Mouse (Mus musculus) lung, postnatal 0 days (tissue): ENCODE data around the gene Cacna1g.

Experiments used
- CTCF ChIP-seq: IDR thresholded peaks from 2 replicates; pipeline ENCODE4 v1.5.1; 2016; ENCODE audit warnings: antibody characterized with exemption, mild to moderate bottlenecking
- EP300 ChIP-seq: IDR thresholded peaks from 2 replicates; pipeline ENCODE4 v1.6.1; 2016; ENCODE audit warnings: antibody characterized with exemption, mild to moderate bottlenecking, control low read depth

DNA sequence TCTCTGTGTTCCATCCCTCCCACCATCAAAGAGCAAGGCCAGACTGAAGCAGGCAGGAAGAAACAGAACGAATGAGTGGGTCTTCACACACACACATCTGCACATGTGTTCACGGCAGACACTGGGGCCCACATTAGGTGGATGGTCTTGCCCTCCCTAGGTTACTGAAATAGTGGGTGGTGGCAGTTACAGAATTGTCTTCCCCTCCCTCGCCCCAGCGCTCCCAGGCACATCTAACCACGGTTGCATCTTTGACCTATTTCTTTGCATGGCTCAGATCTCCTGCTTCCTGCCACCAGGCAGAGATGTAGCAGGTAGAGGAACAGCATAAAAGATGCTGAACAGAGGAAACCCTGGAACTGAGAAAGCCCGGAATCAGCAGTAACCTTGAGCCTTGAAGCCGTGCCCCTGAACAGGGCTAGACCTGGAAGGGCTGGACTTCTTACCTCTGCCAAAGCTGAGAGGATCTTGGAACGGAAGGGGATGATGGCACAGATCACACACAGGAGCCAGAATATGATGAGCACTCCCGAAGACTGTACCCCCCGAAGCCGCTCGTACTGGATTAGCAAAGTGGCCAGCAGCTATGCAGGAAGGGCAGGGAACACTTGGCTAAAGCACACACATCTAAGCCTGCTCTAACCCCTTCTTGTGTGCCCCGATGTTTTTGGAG lies 99.6 kb downstream of the Cacna1g start:
- TF ChIP-seq CTCF (no peak), EP300 (no peak)
